Mouse (Mus musculus): ENCODE data around the gene Dok1. TPM values are rescaled to one million over a fixed set of nuclear protein-coding genes. Genes with fewer than 3 reads are reported as not detected.
A peak's percentile ranks its signal among the peaks of the same experiment; 100 is the strongest.

The Dok1 gene
- polyA plus RNA-seq, 1 experiment from 2014 or later, result 21.1 TPM

- no peak overlapping the region for H3K27ac ChIP-seq (replicated peaks)
- no peak overlapping the region for H3K4me2 ChIP-seq
- 57% methylated on average over 9 of the region's 9 CpGs for WGBS (ENCODE audit: insufficient replicate concordance)
- H3K9me3 ChIP-seq (replicated peaks), result no peaks in the 10 kb centered on the region
- H3K36me3 ChIP-seq (replicated peaks), result no peaks in the 10 kb centered on the region
- no peaks in the 10 kb centered on the region for H3K27me3 ChIP-seq
- no peak overlapping the region for H3K9ac ChIP-seq
- H3K4me1 ChIP-seq (replicated peaks), result peaks cover 28% of the 10 kb centered on the region
- no peak overlapping the region for H3K4me3 ChIP-seq (replicated peaks)
- ATAC-seq (ENCODE audit: insufficient read depth), result peak; percentile 27; the same call in 1 of the 2 replicates
Observed at GRCm38 (mm10) chr6:83044742-83045141, 11.5 kb upstream of the Dok1 start.

- no peak overlapping the region for H3K4me2 ChIP-seq
- H3K36me3 ChIP-seq (replicated peaks), result no peaks in the 10 kb centered on the region
- ATAC-seq (ENCODE audit: insufficient read depth), result no peak
- H3K27ac ChIP-seq (replicated peaks), result no peak overlapping the region
- peaks cover 31% of the 10 kb centered on the region for H3K4me1 ChIP-seq (replicated peaks)
- H3K9ac ChIP-seq, result no peak overlapping the region
- no peak overlapping the region for H3K4me3 ChIP-seq (replicated peaks)
- 72% methylated on average over 5 of the region's 5 CpGs for WGBS (ENCODE audit: insufficient replicate concordance)
- H3K9me3 ChIP-seq (replicated peaks), result no peaks in the 10 kb centered on the region
- H3K27me3 ChIP-seq, result no peaks in the 10 kb centered on the region
Observed at GRCm38 (mm10) chr6:83043993-83044392, 10.7 kb upstream of the Dok1 start.

GRCm38 (mm10) chr6:83043561-83043960, 10.3 kb upstream of the Dok1 start:
- Histone ChIP-seq H3K4me2 (no peak overlapping the region), H3K9ac (no peak overlapping the region), H3K4me1 (replicated peaks) (peaks cover 35% of the 10 kb centered on the region), H3K9me3 (replicated peaks) (no peaks in the 10 kb centered on the region), H3K27me3 (no peaks in the 10 kb centered on the region), H3K4me3 (replicated peaks) (no peak overlapping the region), H3K36me3 (replicated peaks) (no peaks in the 10 kb centered on the region), H3K27ac (replicated peaks) (no peak overlapping the region)
- no peak for ATAC-seq (ENCODE audit: insufficient read depth)
- 65% methylated on average over 6 of the region's 6 CpGs for WGBS (ENCODE audit: insufficient replicate concordance)

DNA sequence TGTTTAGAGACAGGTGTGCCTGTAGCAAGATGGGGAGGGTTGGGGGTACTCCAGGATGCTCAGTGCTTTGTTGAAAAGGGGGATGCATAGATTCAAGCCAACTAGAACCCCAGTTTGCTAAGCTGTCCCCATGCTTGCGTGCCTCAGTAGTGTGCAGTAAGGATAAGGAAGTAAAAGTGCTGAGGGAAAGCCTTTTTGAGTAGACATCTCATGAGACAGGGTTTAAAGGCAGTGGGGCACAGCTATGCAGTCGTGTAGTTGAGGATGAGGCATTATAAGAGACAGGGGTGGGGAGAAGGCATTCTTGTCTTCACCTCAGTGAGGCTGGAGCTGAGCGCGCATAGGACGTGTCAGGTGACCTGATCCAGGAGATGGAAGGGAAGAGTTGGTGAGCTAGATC, 7.3 kb upstream of the Dok1 start:
- ATAC-seq (ENCODE audit: insufficient read depth), result no peak
- Histone ChIP-seq H3K9ac (no peak overlapping the region), H3K9me3 (replicated peaks) (no peaks in the 10 kb centered on the region), H3K36me3 (replicated peaks) (no peaks in the 10 kb centered on the region), H3K27ac (replicated peaks) (peak overlapping the region; percentile 49), H3K4me1 (replicated peaks) (peaks cover 31% of the 10 kb centered on the region), H3K4me3 (replicated peaks) (no peak overlapping the region), H3K27me3 (peaks cover 8% of the 10 kb centered on the region; the same call in 1 of the 2 replicates), H3K4me2 (no peak overlapping the region)
- 75% methylated on average over 5 of the region's 5 CpGs for WGBS (ENCODE audit: insufficient replicate concordance)

- Histone ChIP-seq H3K4me3 (replicated peaks) (peak overlapping the region; percentile 39), H3K9me3 (replicated peaks) (no peaks in the 10 kb centered on the region), H3K4me2 (peak overlapping the region; percentile 67), H3K27ac (replicated peaks) (peak overlapping the region; percentile 96), H3K36me3 (replicated peaks) (no peaks in the 10 kb centered on the region), H3K4me1 (replicated peaks) (peaks cover 48% of the 10 kb centered on the region), H3K27me3 (peaks cover 25% of the 10 kb centered on the region), H3K9ac (peak overlapping the region; percentile 49)
- peak; percentile 99 for ATAC-seq (ENCODE audit: insufficient read depth)
- WGBS (ENCODE audit: insufficient replicate concordance), result 12% methylated on average over 24 of the region's 24 CpGs
Observed at GRCm38 (mm10) chr6:83038496-83039012, 5.3 kb upstream of the Dok1 start.

DNA sequence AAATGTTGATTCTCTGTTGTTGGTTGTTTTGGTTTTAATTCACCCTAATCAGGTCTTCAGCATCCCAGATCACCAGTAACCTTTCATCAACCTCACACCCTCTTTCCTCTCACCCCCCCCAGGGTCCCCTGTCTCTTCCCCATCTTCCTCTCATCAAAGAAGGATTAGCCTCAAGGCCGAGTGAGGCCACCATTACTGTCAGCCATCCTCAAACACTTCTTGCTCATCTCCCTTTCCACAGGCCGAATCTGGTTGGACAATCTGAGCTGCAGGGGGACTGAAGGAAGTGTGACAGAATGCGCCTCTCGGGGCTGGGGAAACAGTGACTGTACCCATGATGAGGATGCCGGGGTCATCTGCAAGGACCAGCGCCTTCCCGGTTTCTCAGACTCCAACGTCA, 3.9 kb upstream of the Dok1 start:
- peaks cover 58% of the 10 kb centered on the region for H3K4me1 ChIP-seq (replicated peaks)
- WGBS (ENCODE audit: insufficient replicate concordance), result 84% methylated on average over 8 of the region's 8 CpGs
- no peak overlapping the region for H3K9ac ChIP-seq

DNA sequence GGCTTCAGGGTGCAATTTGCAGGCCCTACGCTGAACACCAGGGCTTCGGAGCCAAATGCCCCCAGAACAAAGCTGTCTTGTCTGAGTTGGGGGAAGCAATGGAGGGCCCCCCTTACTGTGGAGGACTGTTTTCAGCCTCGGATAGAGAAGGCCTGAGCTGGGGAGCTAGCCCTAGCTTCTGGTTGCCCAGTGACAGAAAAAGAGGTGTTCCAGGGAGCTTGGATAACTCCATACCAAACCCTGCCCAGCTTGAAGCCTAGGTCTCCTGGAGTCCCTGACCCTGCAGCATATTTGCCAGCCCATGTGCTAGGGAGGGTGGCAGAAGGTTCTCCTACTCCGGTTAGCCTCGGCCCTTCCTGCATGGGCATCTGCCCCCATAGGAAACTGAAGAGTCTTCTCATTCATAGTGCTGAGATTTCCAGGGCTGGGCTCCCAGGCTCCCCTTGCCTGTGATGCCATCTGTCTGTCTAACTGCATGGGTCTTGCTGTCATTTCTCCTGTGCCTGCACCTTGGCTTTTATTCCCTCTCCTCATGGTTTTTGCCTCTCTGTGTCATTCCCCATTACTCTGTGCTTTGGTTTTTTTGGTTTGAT, 1.3 kb upstream of the Dok1 start:
- Histone ChIP-seq H3K36me3 (replicated peaks) (peaks cover 27% of the 10 kb centered on the region), H3K4me2 (peak overlapping the region; percentile 83), H3K4me1 (replicated peaks) (peaks cover 70% of the 10 kb centered on the region), H3K9me3 (replicated peaks) (no peaks in the 10 kb centered on the region), H3K27me3 (peaks cover 40% of the 10 kb centered on the region), H3K27ac (replicated peaks) (no peak overlapping the region), H3K9ac (no peak overlapping the region), H3K4me3 (replicated peaks) (peak overlapping the region; percentile 87)
- WGBS (ENCODE audit: insufficient replicate concordance), result 58% methylated on average over 5 of the region's 5 CpGs
- ATAC-seq (ENCODE audit: insufficient read depth), result no peak

More for the DNA sequence above, 3.9 kb upstream of the Dok1 start:
- Histone ChIP-seq H3K27ac (replicated peaks) (no peak overlapping the region), H3K4me2 (no peak overlapping the region), H3K36me3 (replicated peaks) (peaks cover under 1% of the 10 kb centered on the region; the same call in 1 of the 2 replicates), H3K9me3 (replicated peaks) (no peaks in the 10 kb centered on the region), H3K4me3 (replicated peaks) (no peak overlapping the region), H3K27me3 (peaks cover 29% of the 10 kb centered on the region)
- no peak for ATAC-seq (ENCODE audit: insufficient read depth)

DNA sequence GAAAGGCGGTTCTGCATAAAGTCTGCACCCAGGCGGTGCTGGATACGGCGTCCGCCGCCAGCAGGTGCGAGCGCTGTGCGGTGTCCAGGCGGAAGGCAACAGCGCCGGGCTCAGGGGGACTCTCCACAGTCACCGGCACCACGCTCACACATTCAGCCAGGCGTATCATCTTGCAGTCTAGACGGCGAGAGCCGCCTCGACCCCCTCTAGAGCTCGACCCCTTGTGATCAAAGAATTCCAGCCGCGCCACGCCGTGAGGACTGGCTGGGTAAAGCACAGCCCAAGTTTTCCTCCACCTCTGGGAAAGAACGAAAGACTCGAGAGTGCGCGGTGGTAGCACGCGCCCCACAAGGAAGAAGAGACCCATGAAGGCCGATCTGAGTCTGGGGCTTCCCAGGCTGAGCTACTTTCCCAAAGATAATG, 491 bp downstream of the Dok1 start:
- peaks cover 40% of the 10 kb centered on the region for H3K27me3 ChIP-seq
- H3K9me3 ChIP-seq (replicated peaks), result no peaks in the 10 kb centered on the region
- under 1% methylated on average over 31 of the region's 31 CpGs for WGBS (ENCODE audit: insufficient replicate concordance)
- H3K4me2 ChIP-seq, result peak overlapping the region; percentile 83
- H3K36me3 ChIP-seq (replicated peaks), result peaks cover 30% of the 10 kb centered on the region
- peak; percentile 71 for ATAC-seq (ENCODE audit: insufficient read depth)
- peak overlapping the region; percentile 87 for H3K4me3 ChIP-seq (replicated peaks)
- H3K4me1 ChIP-seq (replicated peaks), result peaks cover 64% of the 10 kb centered on the region
- H3K27ac ChIP-seq (replicated peaks), result peak overlapping the region; percentile 77
- peak overlapping the region; percentile 84 for H3K9ac ChIP-seq

- H3K4me2 ChIP-seq, result peak overlapping the region; percentile 83
- peak overlapping the region; percentile 87 for H3K4me3 ChIP-seq (replicated peaks)
- H3K27ac ChIP-seq (replicated peaks), result peak overlapping the region; percentile 77
- WGBS (ENCODE audit: insufficient replicate concordance), result 57% methylated on average over 18 of the region's 18 CpGs
- peak overlapping the region; percentile 84 for H3K9ac ChIP-seq
- no peaks in the 10 kb centered on the region for H3K9me3 ChIP-seq (replicated peaks)
- H3K4me1 ChIP-seq (replicated peaks), result peaks cover 71% of the 10 kb centered on the region
- ATAC-seq (ENCODE audit: insufficient read depth), result no peak
- H3K36me3 ChIP-seq (replicated peaks), result peaks cover 30% of the 10 kb centered on the region
- H3K27me3 ChIP-seq, result peaks cover 40% of the 10 kb centered on the region
Observed at GRCm38 (mm10) chr6:83031921-83032590, 1.2 kb downstream of the Dok1 start.

DNA sequence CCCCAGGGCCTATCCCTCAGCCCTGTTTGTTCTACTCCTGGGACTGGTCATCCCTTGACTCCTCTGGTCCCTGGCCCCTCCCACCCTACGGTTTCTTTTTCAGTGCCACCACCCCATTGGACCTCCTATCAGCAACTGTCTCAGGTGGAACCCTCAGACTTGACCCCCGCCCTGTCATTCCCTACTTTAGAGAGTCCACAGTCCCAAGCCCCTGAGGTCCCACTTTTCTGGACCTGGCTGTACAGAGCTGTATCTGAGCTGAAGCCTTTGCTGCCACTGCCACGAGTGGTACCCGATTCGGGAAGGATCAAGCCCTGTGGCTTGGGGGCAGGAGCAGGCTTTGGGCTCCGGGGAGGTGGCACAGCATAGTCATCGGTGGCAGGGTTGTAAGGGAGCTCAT, 2.2 kb downstream of the Dok1 start:
- Histone ChIP-seq H3K9me3 (replicated peaks) (no peaks in the 10 kb centered on the region), H3K27me3 (peaks cover 38% of the 10 kb centered on the region), H3K27ac (replicated peaks) (no peak overlapping the region), H3K4me3 (replicated peaks) (peak overlapping the region; percentile 7; the same call in 1 of the 2 replicates), H3K36me3 (replicated peaks) (peaks cover 30% of the 10 kb centered on the region), H3K4me2 (0 out of 2 replicates have a peak overlapping the region, but pooled peaks have one; percentile 83), H3K4me1 (replicated peaks) (peaks cover 73% of the 10 kb centered on the region), H3K9ac (no peak overlapping the region)
- 83% methylated on average over 7 of the region's 7 CpGs for WGBS (ENCODE audit: insufficient replicate concordance)
- no peak for ATAC-seq (ENCODE audit: insufficient read depth)

- 0 out of 2 replicates have a peak overlapping the region, but pooled peaks have one; percentile 25 for H3K27ac ChIP-seq (replicated peaks)
- H3K4me3 ChIP-seq (replicated peaks), result no peak overlapping the region
- H3K36me3 ChIP-seq (replicated peaks), result peaks cover 30% of the 10 kb centered on the region
- H3K27me3 ChIP-seq, result peaks cover 25% of the 10 kb centered on the region
- H3K4me1 ChIP-seq (replicated peaks), result peaks cover 72% of the 10 kb centered on the region
- no peak overlapping the region for H3K9ac ChIP-seq
- WGBS (ENCODE audit: insufficient replicate concordance), result 58% methylated on average over 10 of the region's 10 CpGs
- no peak for ATAC-seq (ENCODE audit: insufficient read depth)
- H3K9me3 ChIP-seq (replicated peaks), result no peaks in the 10 kb centered on the region
- H3K4me2 ChIP-seq, result no peak overlapping the region
Observed at GRCm38 (mm10) chr6:83029777-83030176, 3.5 kb downstream of the Dok1 start.

Data from liver, embryonic 15.5 days (tissue).